Mouse (Mus musculus): ENCODE data around the gene Wwox.

The Wwox gene

GRCm38 (mm10) chr8:115110423-115110822 is 671.0 kb downstream of the Wwox start:
- no peak for DNase-seq (ENCODE audit: low read depth)

- DNase-seq (ENCODE audit: low read depth), result no peak
Observed at GRCm38 (mm10) chr8:115112062-115112461, 672.6 kb downstream of the Wwox start.

GRCm38 (mm10) chr8:115114498-115114897 is 675.0 kb downstream of the Wwox start:
- DNase-seq (ENCODE audit: low read depth), result no peak

- no peak for DNase-seq (ENCODE audit: low read depth)
Observed at GRCm38 (mm10) chr8:115126081-115126480, 686.6 kb downstream of the Wwox start.

GRCm38 (mm10) chr8:115126674-115127073 is 687.2 kb downstream of the Wwox start:
- DNase-seq (ENCODE audit: low read depth), result no peak

GRCm38 (mm10) chr8:115129307-115129706 is 689.9 kb downstream of the Wwox start:
- DNase-seq (ENCODE audit: low read depth), result no peak

GRCm38 (mm10) chr8:115133119-115133518 is 693.7 kb downstream of the Wwox start:
- no peak for DNase-seq (ENCODE audit: low read depth)

- DNase-seq (ENCODE audit: low read depth), result no peak
Observed at GRCm38 (mm10) chr8:115133711-115134218, 694.3 kb downstream of the Wwox start.

GRCm38 (mm10) chr8:115136888-115137287 is 697.4 kb downstream of the Wwox start:
- DNase-seq (ENCODE audit: low read depth), result no peak

GRCm38 (mm10) chr8:115141614-115142013 is 702.2 kb downstream of the Wwox start:
- DNase-seq (ENCODE audit: low read depth), result no peak

- no peak for DNase-seq (ENCODE audit: low read depth)
Observed at GRCm38 (mm10) chr8:115143530-115144320, 704.3 kb downstream of the Wwox start.

- DNase-seq (ENCODE audit: low read depth), result no peak
Observed at GRCm38 (mm10) chr8:115147006-115147405, 707.6 kb downstream of the Wwox start.

GRCm38 (mm10) chr8:115150446-115151109 is 711.1 kb downstream of the Wwox start:
- DNase-seq (ENCODE audit: low read depth), result no peak

- DNase-seq (ENCODE audit: low read depth), result no peak
Observed at GRCm38 (mm10) chr8:115151416-115151815, 712.0 kb downstream of the Wwox start.

- no peak for DNase-seq (ENCODE audit: low read depth)
Observed at GRCm38 (mm10) chr8:115154096-115154495, 714.6 kb downstream of the Wwox start.

GRCm38 (mm10) chr8:115156142-115156541 is 716.7 kb downstream of the Wwox start:
- peak; percentile 48 for DNase-seq (ENCODE audit: low read depth)

GRCm38 (mm10) chr8:115157977-115158720 is 718.7 kb downstream of the Wwox start:
- DNase-seq (ENCODE audit: low read depth), result no peak

- DNase-seq (ENCODE audit: low read depth), result no peak
Observed at GRCm38 (mm10) chr8:115158721-115159111, 719.3 kb downstream of the Wwox start.

GRCm38 (mm10) chr8:115159208-115159607 is 719.8 kb downstream of the Wwox start:
- no peak for DNase-seq (ENCODE audit: low read depth)

- DNase-seq (ENCODE audit: low read depth), result peak; percentile 21
Observed at GRCm38 (mm10) chr8:115159711-115160374, 720.4 kb downstream of the Wwox start.

GRCm38 (mm10) chr8:115160407-115160806 is 721.0 kb downstream of the Wwox start:
- DNase-seq (ENCODE audit: low read depth), result no peak

- no peak for DNase-seq (ENCODE audit: low read depth)
Observed at GRCm38 (mm10) chr8:115161520-115161919, 722.1 kb downstream of the Wwox start.

All from fibroblast of lung, adult 2 months (primary cell).